Mouse (Mus musculus): Measurements from ENCODE around the gene Cgn. TPM values are rescaled to one million over a fixed set of nuclear protein-coding genes. Genes with fewer than 3 reads are reported as not detected.

The Cgn gene
- polyA plus RNA-seq, 2 experiments from 2014 or later = 0.26 TPM; not detected in 1

Other genes with a start within 250 kb of the Cgn start
- gene Snx27, start 203.8 kb downstream of the Cgn start, polyA plus RNA-seq (2017; shearing (Covaris generic)) = 10 to 100 TPM; 17.1 TPM
- not detected for gene Gm10972, start 143.4 kb downstream of the Cgn start, polyA plus RNA-seq (2017; shearing (Covaris generic))
- gene Tuft1, start 127.6 kb downstream of the Cgn start, polyA plus RNA-seq (2017; shearing (Covaris generic)) = 1 to 10 TPM; 2.1 to 6.8 TPM
- gene Selenbp2, start 92.9 kb downstream of the Cgn start, polyA plus RNA-seq (2017; shearing (Covaris generic)) = not detected
- 10 to 100 TPM; 21.3 to 22.0 TPM for gene Pogz, start 51.1 kb upstream of the Cgn start, polyA plus RNA-seq (2017; shearing (Covaris generic))
- 100 to 1,000 TPM; 114 to 155 TPM for gene Psmb4, start 100.5 kb upstream of the Cgn start, polyA plus RNA-seq (2017; shearing (Covaris generic))
- 1 to 10 TPM; 4.6 to 5.2 TPM for gene Selenbp1, start 146.6 kb upstream of the Cgn start, polyA plus RNA-seq (2017; shearing (Covaris generic))
- gene Rfx5, start 167.6 kb upstream of the Cgn start, polyA plus RNA-seq (2017; shearing (Covaris generic)) = 10 to 100 TPM in 1 of 2 experiments, 1 to 10 TPM in 1; 9.4 to 10.9 TPM
- 10 to 100 TPM in 1 of 2 experiments, 1 to 10 TPM in 1; 9.4 to 17.1 TPM for gene Pi4kb, start 188.2 kb upstream of the Cgn start, polyA plus RNA-seq (2017; shearing (Covaris generic))
- gene Zfp687, start 229.0 kb upstream of the Cgn start, polyA plus RNA-seq (2017; shearing (Covaris generic)) = 10 to 100 TPM; 10.9 to 24.0 TPM

All from CD4-positive, CD25-positive, alpha-beta regulatory T cell, adult 4 months (primary cell).